ENCODE assay signal across 11 mouse cellular contexts in genomic region chr7:74108347-74108746, GRCm38 (mm10).
DNase-seq lines count a peak whose midpoint lies in the region; ATAC-seq and TF ChIP-seq lines count a peak whose summit lies in the region.
"Had no signal": no experiment of that assay in that cellular context is flagged by ENCODE, and none has a peak within 500 bp of the region (broad histone marks: within the 10 kb centered on the region; RNA-seq: fewer than 3 reads in every experiment).

No protein-coding gene starts in this region.

- no peak for TF ChIP-seq POLR2A in heart, adult 2 months (IDR thresholded peaks at IDR 0.05; ENCODE audit: insufficient read depth, low read depth, low read length)

- WGBS in heart, adult 2 months, result 62% methylated on average over 3 of the region's 3 CpGs
- WGBS in liver, postnatal 0 days (ENCODE audit: insufficient replicate concordance), result 56% methylated on average over 3 of the region's 3 CpGs
- 29% methylated on average over 3 of the region's 3 CpGs for WGBS in liver, embryonic 12.5 days (ENCODE audit: insufficient replicate concordance)

- ATAC-seq in liver, postnatal 0 days, result no peak
- no peak for ATAC-seq in liver, embryonic 12.5 days
- 0 out of 2 replicates have a peak, but pooled peaks have one; percentile 36 for ATAC-seq in common myeloid progenitor, adult 5-6 weeks (replicated peaks; ENCODE audit: low read depth, poor library complexity, severe bottlenecking)
- ATAC-seq: inflammation-experienced regulatory T-cells, adult 6 months had no signal

- no peak overlapping the region for H3K27ac ChIP-seq in heart, adult 2 months
- H3K27ac ChIP-seq in liver, postnatal 0 days (ENCODE audit: low read depth), result no peak overlapping the region
- no peak overlapping the region for H3K27ac ChIP-seq in liver, embryonic 12.5 days
- H3K27ac ChIP-seq: neural tube, embryonic 13.5 days had no signal

- TF ChIP-seq EP300 in heart, adult 2 months (IDR thresholded peaks at IDR 0.05; ENCODE audit: insufficient read depth, low read depth, low read length), result no peak
- TF ChIP-seq EP300 in liver, postnatal 0 days (IDR thresholded peaks at IDR 0.05; ENCODE audit: low read depth), result no peak

- peaks cover 1% of the 10 kb centered on the region; the same call in 1 of the 2 replicates for H3K4me1 ChIP-seq in heart, adult 2 months (ENCODE audit: control insufficient read depth, insufficient read depth, low read length)
- no peaks in the 10 kb centered on the region for H3K4me1 ChIP-seq in liver, postnatal 0 days (ENCODE audit: insufficient read depth)
- no peaks in the 10 kb centered on the region for H3K4me1 ChIP-seq in liver, embryonic 12.5 days

- H3K9ac ChIP-seq in heart, adult 2 months (ENCODE audit: low read depth, low read length), result no peak overlapping the region
- no peak overlapping the region for H3K9ac ChIP-seq in liver, postnatal 0 days (replicated peaks)
- H3K9ac ChIP-seq in liver, embryonic 12.5 days, result no peak overlapping the region
- H3K9ac ChIP-seq: neural tube, embryonic 13.5 days had no signal

- H3K27me3 ChIP-seq in heart, adult 2 months (ENCODE audit: control insufficient read depth, insufficient read depth, low read length), result no peaks in the 10 kb centered on the region
- no peaks in the 10 kb centered on the region for H3K27me3 ChIP-seq in liver, postnatal 0 days (ENCODE audit: insufficient read depth, low read length)
- no peaks in the 10 kb centered on the region for H3K27me3 ChIP-seq in liver, embryonic 12.5 days (replicated peaks)
- H3K27me3 ChIP-seq: neural tube, embryonic 13.5 days had no signal

- no peaks in the 10 kb centered on the region for H3K36me3 ChIP-seq in heart, adult 2 months (ENCODE audit: control insufficient read depth, insufficient read depth, low read length)
- no peaks in the 10 kb centered on the region for H3K36me3 ChIP-seq in liver, postnatal 0 days (replicated peaks; ENCODE audit: insufficient read depth, low read length)
- H3K36me3 ChIP-seq in liver, embryonic 12.5 days, result no peaks in the 10 kb centered on the region
- H3K36me3 ChIP-seq: neural tube, embryonic 13.5 days had no signal

- intact Hi-C loops in heart, adult 2 months (cut with DNase I), result no loop called here

- no peaks in the 10 kb centered on the region for H3K79me2 ChIP-seq in heart, adult 2 months (replicated peaks; ENCODE audit: control insufficient read depth, insufficient read depth, low read length)

- H3K4me2 ChIP-seq in liver, postnatal 0 days (ENCODE audit: low read depth, low read length), result no peak overlapping the region
- no peak overlapping the region for H3K4me2 ChIP-seq in liver, embryonic 12.5 days
- H3K4me2 ChIP-seq: neural tube, embryonic 13.5 days had no signal

- H3K4me3 ChIP-seq in heart, adult 2 months, result no peak overlapping the region
- no peak overlapping the region for H3K4me3 ChIP-seq in liver, postnatal 0 days (ENCODE audit: low read depth, low read length)
- no peak overlapping the region for H3K4me3 ChIP-seq in liver, embryonic 12.5 days
- H3K4me3 ChIP-seq: neural tube, embryonic 13.5 days had no signal

- H3K9me3 ChIP-seq in liver, postnatal 0 days (ENCODE audit: low read length), result no peaks in the 10 kb centered on the region
- no peaks in the 10 kb centered on the region for H3K9me3 ChIP-seq in liver, embryonic 12.5 days (replicated peaks)
- H3K9me3 ChIP-seq: neural tube, embryonic 13.5 days had no signal

- TF ChIP-seq CTCF in heart, adult 2 months (IDR thresholded peaks at IDR 0.05), result peak; percentile 53
- TF ChIP-seq CTCF in liver, postnatal 0 days (IDR thresholded peaks at IDR 0.05; ENCODE audit: low read depth), result peak; percentile 24; the same call in 1 of the 2 replicates

- DNase-seq in heart, adult 2 months, result no peak
- no peak for DNase-seq in heart, adult 8-10 months (ENCODE audit: low spot score)
- DNase-seq in liver, postnatal 0 days, result no peak
- DNase-seq in retina, postnatal 1 day, result peak; percentile 73
- DNase-seq in thymus, postnatal 4 days, result no peak
- DNase-seq in adrenal gland, adult 8-10 months, result no peak
- DNase-seq: gastrocnemius, postnatal 36 days had no signal
